10 mouse cellular contexts compared by ENCODE assay signal in the genomic region with DNA sequence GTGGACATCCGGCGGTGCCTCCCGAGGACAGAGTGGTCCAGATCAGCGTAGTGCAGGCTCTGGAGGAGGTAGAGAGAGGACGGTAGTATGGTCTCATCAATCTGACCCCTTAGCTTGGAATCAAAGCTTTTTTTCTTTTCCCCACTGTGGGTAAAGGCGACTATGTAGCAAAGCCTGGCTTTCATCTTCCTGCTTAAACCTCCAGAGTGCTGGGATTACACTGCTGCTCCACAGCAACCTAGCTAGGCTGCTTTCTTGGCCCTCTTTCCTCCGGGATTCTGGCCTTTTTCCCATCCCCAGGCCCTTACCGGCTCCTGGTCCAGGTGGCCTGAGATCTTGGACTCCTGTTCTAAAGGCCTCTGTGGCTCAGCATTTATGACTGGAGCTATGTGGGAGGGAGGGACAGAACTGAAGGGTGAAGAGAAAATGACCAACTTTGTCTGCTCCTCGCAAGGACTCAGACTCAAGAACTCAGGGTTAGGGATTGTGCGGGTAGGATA. TPM values are rescaled to one million over a fixed set of nuclear protein-coding genes. Genes with fewer than 3 reads are reported as not detected.
DNase-seq lines count a peak whose midpoint lies in the region; ATAC-seq and TF ChIP-seq lines count a peak whose summit lies in the region.
"Had no signal": no experiment of that assay in that cellular context is flagged by ENCODE, and none has a peak within 500 bp of the region (broad histone marks: within the 10 kb centered on the region; RNA-seq: fewer than 3 reads in every experiment).

No protein-coding gene starts in this region.

- no peak for TF ChIP-seq CTCF in gastrocnemius, adult 2 months (IDR thresholded peaks at IDR 0.05)
- TF ChIP-seq CTCF in small intestine, adult 2 months (IDR thresholded peaks at IDR 0.05; ENCODE audit: extremely low read depth, insufficient read length, insufficient replicate concordance, low read depth, low read length) = no peak

- H3K4me3 ChIP-seq in gastrocnemius, adult 2 months = peak overlapping the region; percentile 66
- peak overlapping the region; percentile 52 for H3K4me3 ChIP-seq in midbrain, embryonic 10.5 days
- no peak overlapping the region for H3K4me3 ChIP-seq in midbrain, embryonic 15.5 days
- H3K4me3 ChIP-seq in intestine, embryonic 15.5 days (replicated peaks) = peak overlapping the region; percentile 32
- H3K4me3 ChIP-seq in small intestine, adult 2 months (ENCODE audit: low read depth, low read length) = peak overlapping the region; percentile 60

- TF ChIP-seq POLR2A in small intestine, adult 2 months (IDR thresholded peaks at IDR 0.05; ENCODE audit: low read depth, low read length) = no peak

- H3K36me3 ChIP-seq in midbrain, embryonic 10.5 days = peaks cover 38% of the 10 kb centered on the region
- H3K36me3 ChIP-seq in midbrain, embryonic 15.5 days (replicated peaks) = peaks cover 4% of the 10 kb centered on the region; the same call in 1 of the 2 replicates
- peaks cover 7% of the 10 kb centered on the region; the same call in 1 of the 2 replicates for H3K36me3 ChIP-seq in intestine, embryonic 15.5 days
- no peaks in the 10 kb centered on the region for H3K36me3 ChIP-seq in small intestine, adult 2 months (ENCODE audit: control insufficient read depth, insufficient read depth, low read length)

- H3K4me2 ChIP-seq in midbrain, embryonic 15.5 days = no peak overlapping the region
- peak overlapping the region; percentile 73 for H3K4me2 ChIP-seq in intestine, embryonic 15.5 days (replicated peaks)

- no peaks in the 10 kb centered on the region for H3K9me3 ChIP-seq in midbrain, embryonic 10.5 days (replicated peaks)
- no peaks in the 10 kb centered on the region for H3K9me3 ChIP-seq in midbrain, embryonic 15.5 days
- H3K9me3 ChIP-seq in intestine, embryonic 15.5 days = no peaks in the 10 kb centered on the region

- peaks cover 74% of the 10 kb centered on the region for H3K27me3 ChIP-seq in midbrain, embryonic 10.5 days (ENCODE audit: low read depth, poor library complexity, severe bottlenecking)
- peaks cover 41% of the 10 kb centered on the region for H3K27me3 ChIP-seq in midbrain, embryonic 15.5 days (replicated peaks)
- H3K27me3 ChIP-seq in intestine, embryonic 15.5 days (replicated peaks) = 0 out of 2 replicates have a peak, but pooled peaks cover 6% of the 10 kb centered on the region
- H3K27me3 ChIP-seq in small intestine, adult 2 months (ENCODE audit: control insufficient read depth, insufficient read depth, low read length) = no peaks in the 10 kb centered on the region; the same call in 1 of the 2 replicates

- WGBS in midbrain, embryonic 10.5 days = 37% methylated on average over 10 of the region's 10 CpGs
- 31% methylated on average over 10 of the region's 10 CpGs for WGBS in midbrain, embryonic 15.5 days
- WGBS in intestine, embryonic 15.5 days = 32% methylated on average over 10 of the region's 10 CpGs
- WGBS in small intestine, adult 2 months = 43% methylated on average over 10 of the region's 10 CpGs

- intact Hi-C loops in gastrocnemius, adult 2 months (cut with DNase I) = no loop called here

- no peak overlapping the region for H3K9ac ChIP-seq in midbrain, embryonic 15.5 days
- H3K9ac ChIP-seq in intestine, embryonic 15.5 days = no peak overlapping the region

- no peak for DNase-seq in gastrocnemius, adult 2 months
- no peak for DNase-seq in gastrocnemius, adult 8-10 months (ENCODE audit: low spot score in 2 of 2)
- DNase-seq in midbrain, embryonic 10.5 days (ENCODE audit: low spot score) = no peak
- no peak for DNase-seq in gastrocnemius, postnatal 4 days (ENCODE audit: low spot score in 2 of 2)
- no peak for DNase-seq in thymus, postnatal 0 days (ENCODE audit: low spot score)
- DNase-seq: adrenal gland, postnatal 25 days had no signal

- peak overlapping the region; percentile 16; the same call in 1 of the 2 replicates for H3K27ac ChIP-seq in gastrocnemius, adult 2 months
- H3K27ac ChIP-seq in midbrain, embryonic 10.5 days (replicated peaks) = 0 out of 2 replicates have a peak overlapping the region, but pooled peaks have one; percentile 28
- no peak overlapping the region for H3K27ac ChIP-seq in midbrain, embryonic 15.5 days
- H3K27ac ChIP-seq in intestine, embryonic 15.5 days = peak overlapping the region; percentile 52
- H3K27ac ChIP-seq in small intestine, adult 2 months (ENCODE audit: insufficient read depth, low read depth, low read length) = peak overlapping the region; percentile 56; the same call in 1 of the 2 replicates

- H3K4me1 ChIP-seq in midbrain, embryonic 10.5 days = peaks cover 49% of the 10 kb centered on the region
- H3K4me1 ChIP-seq in midbrain, embryonic 15.5 days = peaks cover 24% of the 10 kb centered on the region
- peaks cover 57% of the 10 kb centered on the region for H3K4me1 ChIP-seq in intestine, embryonic 15.5 days (replicated peaks)
- peaks cover 30% of the 10 kb centered on the region for H3K4me1 ChIP-seq in small intestine, adult 2 months (ENCODE audit: control insufficient read depth, insufficient read depth, insufficient read length, low read length)

- ATAC-seq in midbrain, embryonic 15.5 days (replicated peaks) = no peak
- peak; percentile 3 for ATAC-seq in intestine, embryonic 15.5 days

RNA-seq across cellular contexts. Expression of a gene that starts 0.8 kb away (rescaled TPM):
- total RNA-seq in gastrocnemius, adult 2 months (2021) = not detected
- total RNA-seq in gastrocnemius, adult 8-10 months (2022) = not detected
- 0.17 TPM in 2 replicates for polyA plus RNA-seq in midbrain, embryonic 10.5 days (2016; fragmentation: Nextera tagmentation; extraction: Ambion mirVana)
- 0.31 TPM in 1 of 2 replicates, not detected in the other for polyA plus RNA-seq in midbrain, embryonic 15.5 days (2015; fragmentation: Nextera tagmentation; extraction: Ambion mirVana)
- not detected in 2 replicates for polyA plus RNA-seq in intestine, embryonic 15.5 days (2015; fragmentation: Nextera tagmentation; extraction: Ambion mirVana)
- polyA plus RNA-seq in small intestine, adult 2 months (2012; rRNA removed) = 9.3 and 9.9 TPM in 2 replicates
- total RNA-seq in gastrocnemius, postnatal 4 days (2021) = under 1 TPM in 1 of 2 experiments, not detected in 1; 0.39 TPM
- polyA plus RNA-seq in thymus, postnatal 0 days (2015; fragmentation: Nextera tagmentation; extraction: Ambion mirVana) = 0.27 and 0.57 TPM in 2 replicates
- total RNA-seq: adrenal gland, postnatal 25 days had no signal

RNA-seq across cellular contexts. Expression of a gene that starts 1.6 kb away (rescaled TPM):
- total RNA-seq in gastrocnemius, adult 2 months (2021) = not detected
- not detected for total RNA-seq in gastrocnemius, adult 8-10 months (2022)
- polyA plus RNA-seq in midbrain, embryonic 10.5 days (2016; fragmentation: Nextera tagmentation; extraction: Ambion mirVana) = 1.3 TPM in 2 replicates
- 0.21 and 0.43 TPM in 2 replicates for polyA plus RNA-seq in midbrain, embryonic 15.5 days (2015; fragmentation: Nextera tagmentation; extraction: Ambion mirVana)
- polyA plus RNA-seq in intestine, embryonic 15.5 days (2015; fragmentation: Nextera tagmentation; extraction: Ambion mirVana) = 0.23 and 0.35 TPM in 2 replicates
- 0.28 and 0.39 TPM in 2 replicates for polyA plus RNA-seq in small intestine, adult 2 months (2012; rRNA removed)
- total RNA-seq in gastrocnemius, postnatal 4 days (2021) = under 1 TPM; 0.29 to 0.42 TPM
- polyA plus RNA-seq in thymus, postnatal 0 days (2015; fragmentation: Nextera tagmentation; extraction: Ambion mirVana) = 0.06 and 0.08 TPM in 2 replicates

RNA-seq across cellular contexts. Expression of a gene that starts 5.6 kb away (rescaled TPM):
- total RNA-seq in gastrocnemius, adult 2 months (2021) = 1 to 10 TPM; 6.9 to 9.3 TPM
- 1 to 10 TPM; 4.3 to 6.2 (median 5.1) TPM for total RNA-seq in gastrocnemius, adult 8-10 months (2022)
- polyA plus RNA-seq in midbrain, embryonic 10.5 days (2016; fragmentation: Nextera tagmentation; extraction: Ambion mirVana) = 527 and 597 TPM in 2 replicates
- polyA plus RNA-seq in midbrain, embryonic 15.5 days (2015; fragmentation: Nextera tagmentation; extraction: Ambion mirVana) = 337 and 380 TPM in 2 replicates
- polyA plus RNA-seq in intestine, embryonic 15.5 days (2015; fragmentation: Nextera tagmentation; extraction: Ambion mirVana) = 185 and 190 TPM in 2 replicates
- 8.5 and 14.5 TPM in 2 replicates for polyA plus RNA-seq in small intestine, adult 2 months (2012; rRNA removed)
- 100 to 1,000 TPM; 108 to 109 TPM for total RNA-seq in gastrocnemius, postnatal 4 days (2021)
- polyA plus RNA-seq in thymus, postnatal 0 days (2015; fragmentation: Nextera tagmentation; extraction: Ambion mirVana) = 51.6 and 57.5 TPM in 2 replicates

RNA-seq across cellular contexts. Expression of a gene that starts 12.3 kb away (rescaled TPM):
- not detected for total RNA-seq in gastrocnemius, adult 2 months (2021)
- total RNA-seq in gastrocnemius, adult 8-10 months (2022) = not detected
- 0.32 and 0.59 TPM in 2 replicates for polyA plus RNA-seq in midbrain, embryonic 10.5 days (2016; fragmentation: Nextera tagmentation; extraction: Ambion mirVana)
- 0.21 and 0.32 TPM in 2 replicates for polyA plus RNA-seq in midbrain, embryonic 15.5 days (2015; fragmentation: Nextera tagmentation; extraction: Ambion mirVana)
- polyA plus RNA-seq in intestine, embryonic 15.5 days (2015; fragmentation: Nextera tagmentation; extraction: Ambion mirVana) = 1.9 and 2.6 TPM in 2 replicates
- polyA plus RNA-seq in small intestine, adult 2 months (2012; rRNA removed) = 1.3 and 19.4 TPM in 2 replicates
- not detected for total RNA-seq in gastrocnemius, postnatal 4 days (2021)
- 0.89 and 1.0 TPM in 2 replicates for polyA plus RNA-seq in thymus, postnatal 0 days (2015; fragmentation: Nextera tagmentation; extraction: Ambion mirVana)
- total RNA-seq: adrenal gland, postnatal 25 days had no signal
- polyA plus RNA-seq: C2C12 had no signal

RNA-seq across cellular contexts. Expression of a gene that starts 13.4 kb away (rescaled TPM):
- 1 to 10 TPM in 1 of 2 experiments, under 1 TPM in 1; 0.50 to 1.9 TPM for total RNA-seq in gastrocnemius, adult 2 months (2021)
- total RNA-seq in gastrocnemius, adult 8-10 months (2022) = 1 to 10 TPM in 1 of 4 experiments, under 1 TPM in 2, not detected in 1; 0.53 to 1.8 (median 0.99) TPM
- 2.0 and 3.5 TPM in 2 replicates for polyA plus RNA-seq in midbrain, embryonic 10.5 days (2016; fragmentation: Nextera tagmentation; extraction: Ambion mirVana)
- 1.9 and 2.5 TPM in 2 replicates for polyA plus RNA-seq in midbrain, embryonic 15.5 days (2015; fragmentation: Nextera tagmentation; extraction: Ambion mirVana)
- polyA plus RNA-seq in intestine, embryonic 15.5 days (2015; fragmentation: Nextera tagmentation; extraction: Ambion mirVana) = 5.8 and 5.9 TPM in 2 replicates
- 7.2 and 10.7 TPM in 2 replicates for polyA plus RNA-seq in small intestine, adult 2 months (2012; rRNA removed)
- total RNA-seq in gastrocnemius, postnatal 4 days (2021) = 1 to 10 TPM in 1 of 2 experiments, under 1 TPM in 1; 0.91 to 1.2 TPM
- 0.55 and 0.60 TPM in 2 replicates for polyA plus RNA-seq in thymus, postnatal 0 days (2015; fragmentation: Nextera tagmentation; extraction: Ambion mirVana)
- polyA plus RNA-seq: C2C12 had no signal
